Mouse (Mus musculus): ENCODE results near the gene Brms1l. TPM values are rescaled to one million over a fixed set of nuclear protein-coding genes. Genes with fewer than 3 reads are reported as not detected.

Brms1l gene
- total RNA-seq, 1 experiment: 23.5 TPM

GRCm38 (mm10) chr12:55860631-55861030 is 24.5 kb downstream of the Brms1l start:
- in situ Hi-C loops (cut with MboI; ENCODE audit: low sequenced_read_pairs in 2 of 2, unreplicated experiment in 2 of 2): no loop called here
- Histone ChIP-seq H3K9ac (ENCODE audit: insufficient read depth, low read depth, low read length, poor library complexity, severe bottlenecking) (no peak overlapping the region), H3K4me3 (ENCODE audit: insufficient read depth in 1 of 2, low read depth in 1 of 2, low read length in 2 of 2, poor library complexity in 1 of 2, severe bottlenecking in 1 of 2) (peak overlapping the region in 1 of 2 experiments; percentile 11; a peak in 2 of 4 replicates), H3K36me3 (ENCODE audit: control insufficient read depth, insufficient read depth, low read length, poor library complexity, severe bottlenecking) (no peaks in the 10 kb centered on the region; the same call in none of the 2 replicates), H3K4me1 (ENCODE audit: control insufficient read depth in 2 of 2, insufficient read depth in 2 of 2, low read length in 2 of 2, poor library complexity in 1 of 2) (peaks cover 0 to 7% of the 10 kb centered on the region in 2 experiments; a peak in 2 of 4 replicates), H3K9me3 (ENCODE audit: control insufficient read depth, insufficient read depth, low read depth, low read length) (no peaks in the 10 kb centered on the region), H3K27ac (ENCODE audit: insufficient read depth, low read depth, low read length, poor library complexity, severe bottlenecking) (no peak overlapping the region)
- no peak for DNase-seq (ENCODE audit: low read depth, low spot score)
- TF ChIP-seq MAFK (IDR thresholded peaks at IDR 0.05; ENCODE audit: insufficient read depth, low read depth, low read length): no peak
- no peak for TF ChIP-seq ZNF384 (IDR thresholded peaks at IDR 0.05; ENCODE audit: low read depth, low read length)
- TF ChIP-seq ZC3H11A (IDR thresholded peaks at IDR 0.05; ENCODE audit: borderline replicate concordance, low read depth, low read length): no peak
- no peak for TF ChIP-seq HCFC1 (IDR thresholded peaks at IDR 0.05; ENCODE audit: borderline replicate concordance, insufficient read depth, low read length)
- no peak for TF ChIP-seq CHD2 (IDR thresholded peaks at IDR 0.05; ENCODE audit: low read depth, low read length)

GRCm38 (mm10) chr12:55867738-55868137 is 31.6 kb downstream of the Brms1l start:
- H3K36me3 ChIP-seq (ENCODE audit: control insufficient read depth, insufficient read depth, low read length, poor library complexity, severe bottlenecking): no peaks in the 10 kb centered on the region; the same call in 1 of the 2 replicates
- no peak overlapping the region for H3K27ac ChIP-seq (ENCODE audit: insufficient read depth, low read depth, low read length, poor library complexity, severe bottlenecking)
- no peaks in the 10 kb centered on the region for H3K4me1 ChIP-seq (ENCODE audit: control insufficient read depth in 2 of 2, insufficient read depth in 2 of 2, low read length in 2 of 2, poor library complexity in 1 of 2)
- no peak overlapping the region for H3K4me3 ChIP-seq (ENCODE audit: insufficient read depth in 1 of 2, low read depth in 1 of 2, low read length in 2 of 2, poor library complexity in 1 of 2, severe bottlenecking in 1 of 2)
- TF ChIP-seq HCFC1 (IDR thresholded peaks at IDR 0.05; ENCODE audit: borderline replicate concordance, insufficient read depth, low read length): no peak
- no peak for TF ChIP-seq ZC3H11A (IDR thresholded peaks at IDR 0.05; ENCODE audit: borderline replicate concordance, low read depth, low read length)
- no peak for TF ChIP-seq CHD2 (IDR thresholded peaks at IDR 0.05; ENCODE audit: low read depth, low read length)
- TF ChIP-seq ZNF384 (IDR thresholded peaks at IDR 0.05; ENCODE audit: low read depth, low read length): no peak
- TF ChIP-seq MAFK (IDR thresholded peaks at IDR 0.05; ENCODE audit: insufficient read depth, low read depth, low read length): no peak
- in situ Hi-C loops (cut with MboI; ENCODE audit: low sequenced_read_pairs in 2 of 2, unreplicated experiment in 2 of 2): no loop called here
- no peak for DNase-seq (ENCODE audit: low read depth, low spot score)
- H3K9me3 ChIP-seq (ENCODE audit: control insufficient read depth, insufficient read depth, low read depth, low read length): no peaks in the 10 kb centered on the region
- no peak overlapping the region for H3K9ac ChIP-seq (ENCODE audit: insufficient read depth, low read depth, low read length, poor library complexity, severe bottlenecking)

GRCm38 (mm10) chr12:55869622-55870322 is 33.6 kb downstream of the Brms1l start:
- H3K9me3 ChIP-seq (ENCODE audit: control insufficient read depth, insufficient read depth, low read depth, low read length): no peaks in the 10 kb centered on the region
- no peak for DNase-seq (ENCODE audit: low read depth, low spot score)
- no peak overlapping the region for H3K9ac ChIP-seq (ENCODE audit: insufficient read depth, low read depth, low read length, poor library complexity, severe bottlenecking)
- in situ Hi-C loops (cut with MboI; ENCODE audit: low sequenced_read_pairs in 2 of 2, unreplicated experiment in 2 of 2): no loop called here
- H3K4me3 ChIP-seq (ENCODE audit: insufficient read depth in 1 of 2, low read depth in 1 of 2, low read length in 2 of 2, poor library complexity in 1 of 2, severe bottlenecking in 1 of 2): no peak overlapping the region
- H3K36me3 ChIP-seq (ENCODE audit: control insufficient read depth, insufficient read depth, low read length, poor library complexity, severe bottlenecking): no peaks in the 10 kb centered on the region
- no peak overlapping the region for H3K27ac ChIP-seq (ENCODE audit: insufficient read depth, low read depth, low read length, poor library complexity, severe bottlenecking)
- H3K4me1 ChIP-seq (ENCODE audit: control insufficient read depth in 2 of 2, insufficient read depth in 2 of 2, low read length in 2 of 2, poor library complexity in 1 of 2): no peaks in the 10 kb centered on the region
- TF ChIP-seq MAFK (IDR thresholded peaks at IDR 0.05; ENCODE audit: insufficient read depth, low read depth, low read length) (no peak), HCFC1 (IDR thresholded peaks at IDR 0.05; ENCODE audit: borderline replicate concordance, insufficient read depth, low read length) (no peak), ZC3H11A (IDR thresholded peaks at IDR 0.05; ENCODE audit: borderline replicate concordance, low read depth, low read length) (no peak)

GRCm38 (mm10) chr12:55885449-55885848 is 49.3 kb downstream of the Brms1l start:
- Histone ChIP-seq H3K27ac (ENCODE audit: insufficient read depth, low read depth, low read length, poor library complexity, severe bottlenecking) (no peak overlapping the region), H3K9ac (ENCODE audit: insufficient read depth, low read depth, low read length, poor library complexity, severe bottlenecking) (no peak overlapping the region), H3K4me3 (ENCODE audit: insufficient read depth in 1 of 2, low read depth in 1 of 2, low read length in 2 of 2, poor library complexity in 1 of 2, severe bottlenecking in 1 of 2) (no peak overlapping the region), H3K9me3 (ENCODE audit: control insufficient read depth, insufficient read depth, low read depth, low read length) (no peaks in the 10 kb centered on the region), H3K4me1 (ENCODE audit: control insufficient read depth in 2 of 2, insufficient read depth in 2 of 2, low read length in 2 of 2, poor library complexity in 1 of 2) (0 out of 4 replicates have a peak, but pooled peaks cover 0 to 2% of the 10 kb centered on the region in 2 experiments), H3K36me3 (ENCODE audit: control insufficient read depth, insufficient read depth, low read length, poor library complexity, severe bottlenecking) (no peaks in the 10 kb centered on the region)
- in situ Hi-C loops (cut with MboI; ENCODE audit: low sequenced_read_pairs in 2 of 2, unreplicated experiment in 2 of 2): loop anchor here in 1 of 2 experiments (25.0 kb wide), 1 partner anchor 752 kb away; no protein-coding TSS in a partner anchor
- no peak for DNase-seq (ENCODE audit: low read depth, low spot score)
- no peak for TF ChIP-seq ZNF384 (IDR thresholded peaks at IDR 0.05; ENCODE audit: low read depth, low read length)
- no peak for TF ChIP-seq MAFK (IDR thresholded peaks at IDR 0.05; ENCODE audit: insufficient read depth, low read depth, low read length)
- TF ChIP-seq CHD2 (IDR thresholded peaks at IDR 0.05; ENCODE audit: low read depth, low read length): no peak
- TF ChIP-seq HCFC1 (IDR thresholded peaks at IDR 0.05; ENCODE audit: borderline replicate concordance, insufficient read depth, low read length): no peak
- TF ChIP-seq ZC3H11A (IDR thresholded peaks at IDR 0.05; ENCODE audit: borderline replicate concordance, low read depth, low read length): no peak
